Mouse (Mus musculus): ENCODE data around the gene Atxn1. TPM values are rescaled to one million over a fixed set of nuclear protein-coding genes. Genes with fewer than 3 reads are reported as not detected.

Atxn1 gene
- polyA plus RNA-seq, 1 experiment from 2014 or later: 1.6 TPM

- no peak for DNase-seq (ENCODE audit: extremely low spot score, low spot score)
- 90% methylated on average over 8 of the region's 8 CpGs for WGBS
- Histone ChIP-seq H3K27ac (no peak overlapping the region), H3K4me1 (no peaks in the 10 kb centered on the region), H3K9me3 (peaks cover 6% of the 10 kb centered on the region), H3K27me3 (ENCODE audit: poor library complexity, severe bottlenecking) (no peaks in the 10 kb centered on the region), H3K36me3 (replicated peaks) (no peaks in the 10 kb centered on the region), H3K4me3 (no peak overlapping the region)
Measured at GRCm38 (mm10) chr13:45837609-45838220, 127.1 kb downstream of the Atxn1 start.

GRCm38 (mm10) chr13:45836377-45837054 lies 128.3 kb downstream of the Atxn1 start:
- DNase-seq (ENCODE audit: extremely low spot score, low spot score): no peak
- Histone ChIP-seq H3K27me3 (ENCODE audit: poor library complexity, severe bottlenecking) (no peaks in the 10 kb centered on the region), H3K9me3 (peaks cover 6% of the 10 kb centered on the region), H3K36me3 (replicated peaks) (no peaks in the 10 kb centered on the region), H3K4me3 (no peak overlapping the region), H3K27ac (no peak overlapping the region), H3K4me1 (no peaks in the 10 kb centered on the region)
- WGBS: 92% methylated on average over 15 of the region's 15 CpGs

- Histone ChIP-seq H3K9me3 (peaks cover 6% of the 10 kb centered on the region), H3K4me1 (no peaks in the 10 kb centered on the region), H3K27me3 (ENCODE audit: poor library complexity, severe bottlenecking) (no peaks in the 10 kb centered on the region), H3K4me3 (no peak overlapping the region), H3K27ac (no peak overlapping the region), H3K36me3 (replicated peaks) (no peaks in the 10 kb centered on the region)
- DNase-seq (ENCODE audit: extremely low spot score, low spot score): no peak
- 89% methylated on average over 2 of the region's 2 CpGs for WGBS
Measured at GRCm38 (mm10) chr13:45834300-45834699, 130.5 kb downstream of the Atxn1 start.

- 91% methylated on average over 11 of the region's 11 CpGs for WGBS
- Histone ChIP-seq H3K4me1 (no peaks in the 10 kb centered on the region), H3K36me3 (replicated peaks) (no peaks in the 10 kb centered on the region), H3K27me3 (ENCODE audit: poor library complexity, severe bottlenecking) (no peaks in the 10 kb centered on the region), H3K27ac (no peak overlapping the region), H3K9me3 (peaks cover 6% of the 10 kb centered on the region), H3K4me3 (no peak overlapping the region)
- no peak for DNase-seq (ENCODE audit: extremely low spot score, low spot score)
Measured at GRCm38 (mm10) chr13:45832695-45833350, 132.0 kb downstream of the Atxn1 start.

GRCm38 (mm10) chr13:45829341-45829936 lies 135.4 kb downstream of the Atxn1 start:
- no peak overlapping the region for H3K27ac ChIP-seq
- H3K4me3 ChIP-seq: no peak overlapping the region
- H3K27me3 ChIP-seq (ENCODE audit: poor library complexity, severe bottlenecking): no peaks in the 10 kb centered on the region
- peaks cover 3% of the 10 kb centered on the region; the same call in 1 of the 2 replicates for H3K36me3 ChIP-seq (replicated peaks)
- no peak for DNase-seq (ENCODE audit: extremely low spot score, low spot score)
- 91% methylated on average over 8 of the region's 8 CpGs for WGBS
- no peaks in the 10 kb centered on the region for H3K4me1 ChIP-seq
- H3K9me3 ChIP-seq: peaks cover 5% of the 10 kb centered on the region

- no peaks in the 10 kb centered on the region for H3K9me3 ChIP-seq
- peaks cover 3% of the 10 kb centered on the region; the same call in 1 of the 2 replicates for H3K36me3 ChIP-seq (replicated peaks)
- WGBS: 88% methylated on average over 7 of the region's 7 CpGs
- DNase-seq (ENCODE audit: extremely low spot score, low spot score): no peak
- no peaks in the 10 kb centered on the region for H3K4me1 ChIP-seq
- no peak overlapping the region for H3K27ac ChIP-seq
- no peaks in the 10 kb centered on the region for H3K27me3 ChIP-seq (ENCODE audit: poor library complexity, severe bottlenecking)
- no peak overlapping the region for H3K4me3 ChIP-seq
Measured at GRCm38 (mm10) chr13:45828035-45828434, 136.8 kb downstream of the Atxn1 start.

GRCm38 (mm10) chr13:45827619-45828018 lies 137.2 kb downstream of the Atxn1 start:
- Histone ChIP-seq H3K36me3 (replicated peaks) (peaks cover 3% of the 10 kb centered on the region; the same call in 1 of the 2 replicates), H3K27me3 (ENCODE audit: poor library complexity, severe bottlenecking) (no peaks in the 10 kb centered on the region), H3K4me3 (no peak overlapping the region), H3K27ac (no peak overlapping the region), H3K9me3 (no peaks in the 10 kb centered on the region), H3K4me1 (no peaks in the 10 kb centered on the region)
- DNase-seq (ENCODE audit: extremely low spot score, low spot score): no peak
- 80% methylated on average over 4 of the region's 4 CpGs for WGBS

- Histone ChIP-seq H3K4me1 (no peaks in the 10 kb centered on the region), H3K36me3 (replicated peaks) (peaks cover 3% of the 10 kb centered on the region; the same call in 1 of the 2 replicates), H3K27me3 (ENCODE audit: poor library complexity, severe bottlenecking) (no peaks in the 10 kb centered on the region), H3K4me3 (no peak overlapping the region), H3K9me3 (no peaks in the 10 kb centered on the region), H3K27ac (no peak overlapping the region)
- 90% methylated on average over 8 of the region's 8 CpGs for WGBS
- DNase-seq (ENCODE audit: extremely low spot score, low spot score): no peak
Measured at GRCm38 (mm10) chr13:45827046-45827596, 137.7 kb downstream of the Atxn1 start.

GRCm38 (mm10) chr13:45822491-45822829 lies 142.3 kb downstream of the Atxn1 start:
- Histone ChIP-seq H3K27ac (no peak overlapping the region), H3K27me3 (ENCODE audit: poor library complexity, severe bottlenecking) (no peaks in the 10 kb centered on the region), H3K4me1 (peaks cover 9% of the 10 kb centered on the region), H3K36me3 (replicated peaks) (peaks cover 3% of the 10 kb centered on the region; the same call in 1 of the 2 replicates), H3K9me3 (no peaks in the 10 kb centered on the region), H3K4me3 (no peak overlapping the region)
- no peak for DNase-seq (ENCODE audit: extremely low spot score, low spot score)
- 95% methylated on average over 4 of the region's 4 CpGs for WGBS

- Histone ChIP-seq H3K27ac (no peak overlapping the region), H3K4me3 (no peak overlapping the region), H3K4me1 (peaks cover 9% of the 10 kb centered on the region), H3K9me3 (no peaks in the 10 kb centered on the region), H3K36me3 (replicated peaks) (peaks cover 3% of the 10 kb centered on the region; the same call in 1 of the 2 replicates), H3K27me3 (ENCODE audit: poor library complexity, severe bottlenecking) (no peaks in the 10 kb centered on the region)
- DNase-seq (ENCODE audit: extremely low spot score, low spot score): no peak
- whole genome bisulfite sequencing: 94% methylated on average over 7 of the region's 7 CpGs
Measured at GRCm38 (mm10) chr13:45821764-45822490, 142.9 kb downstream of the Atxn1 start.

- peaks cover 9% of the 10 kb centered on the region for H3K4me1 ChIP-seq
- no peaks in the 10 kb centered on the region for H3K9me3 ChIP-seq
- no peaks in the 10 kb centered on the region for H3K36me3 ChIP-seq (replicated peaks)
- no peaks in the 10 kb centered on the region for H3K27me3 ChIP-seq (ENCODE audit: poor library complexity, severe bottlenecking)
- 55% methylated on average over 15 of the region's 15 CpGs for WGBS
- H3K4me3 ChIP-seq: no peak overlapping the region
- no peak for DNase-seq (ENCODE audit: extremely low spot score, low spot score)
- 0 out of 2 replicates have a peak overlapping the region, but pooled peaks have one; percentile 30 for H3K27ac ChIP-seq
Measured at GRCm38 (mm10) chr13:45820473-45821230, 144.2 kb downstream of the Atxn1 start.

Data from forebrain, embryonic 10.5 days (tissue).